Mouse (Mus musculus) midbrain, embryonic 11.5 days (tissue): Measurements from ENCODE around the gene Tinf2. TPM values are rescaled to one million over a fixed set of nuclear protein-coding genes. Genes with fewer than 3 reads are reported as not detected.

Experiments
- ATAC-seq: fragments of 200-750 bp; cut with Nextera tagmentation; 2 replicates; pipeline ENCODE4 v1.8.0; 2017; ENCODE audit warnings: moderate TSS enrichment, moderate library complexity; ENCODE audit not compliant: low FRiP score
- DNase-seq: peaks from one replicate; pipeline ENCODE4 v3.0.0; 2015; ENCODE audit warnings: low spot score; ENCODE audit errors: missing footprints
- H3K27ac ChIP-seq: fragments of 300-500 bp; sonication (generic); 2 replicates; pipeline ENCODE4 v1.5.1; 2014; ENCODE audit warnings: low read depth, low read length
- H3K27me3 ChIP-seq: fragments of 300-500 bp; sonication (generic); 2 replicates; pipeline ENCODE4 v1.6.1; 2014; ENCODE audit warnings: mild to moderate bottlenecking, low read length, moderate library complexity, mixed read lengths; ENCODE audit not compliant: control insufficient read depth, insufficient read depth
- H3K36me3 ChIP-seq: fragments of 300-500 bp; sonication (generic); 2 replicates; pipeline ENCODE4 v1.6.1; 2014; ENCODE audit warnings: mild to moderate bottlenecking, low read length, moderate library complexity, mixed read lengths; ENCODE audit not compliant: control insufficient read depth, insufficient read depth
- H3K4me1 ChIP-seq: fragments of 300-500 bp; sonication (generic); 2 replicates; pipeline ENCODE4 v1.6.1; 2014; ENCODE audit warnings: low read length; ENCODE audit not compliant: control insufficient read depth, insufficient read depth
- H3K4me2 ChIP-seq: fragments of 300-500 bp; sonication (generic); 2 replicates; pipeline ENCODE4 v1.6.1; 2014; ENCODE audit warnings: mild to moderate bottlenecking, moderate library complexity
- H3K4me3 ChIP-seq: fragments of 300-500 bp; sonication (generic); 2 replicates; pipeline ENCODE4 v1.5.1; 2014; ENCODE audit warnings: low read depth, low read length
- H3K9ac ChIP-seq: fragments of 300-500 bp; sonication (generic); 2 replicates; pipeline ENCODE4 v1.6.1; 2014; ENCODE audit warnings: low read length
- H3K9me3 ChIP-seq: fragments of 300-500 bp; sonication (generic); 2 replicates; pipeline ENCODE4 v1.6.1; 2016; ENCODE audit warnings: low read length; ENCODE audit not compliant: control insufficient read depth
- WGBS: fragments of 180-500 bp; shearing (Covaris S2); extraction: QIAGEN DNeasy Blood & Tissue Kit; methylation state at CpG from one replicate; pipeline ENCODE4 v1.1.7; 2014; 5-methylcytosine and 5-hydroxymethylcytosine counted together
- polyA plus RNA-seq: library from polyadenylated mRNA; unstranded; fragments of >200 nt; fragmentation: Nextera tagmentation; extraction: Ambion mirVana; gene quantifications from 2 replicates; pipeline ENCODE4 v1.2.1, GENCODE M21; 2014

Tinf2 gene
- polyA plus RNA-seq, 1 experiment from 2014 or later = 62.6 TPM

GRCm38 (mm10) chr14:55711786-55712185 is 30.2 kb upstream of the Tinf2 start:
- H3K4me1 ChIP-seq = no peaks in the 10 kb centered on the region

DNA sequence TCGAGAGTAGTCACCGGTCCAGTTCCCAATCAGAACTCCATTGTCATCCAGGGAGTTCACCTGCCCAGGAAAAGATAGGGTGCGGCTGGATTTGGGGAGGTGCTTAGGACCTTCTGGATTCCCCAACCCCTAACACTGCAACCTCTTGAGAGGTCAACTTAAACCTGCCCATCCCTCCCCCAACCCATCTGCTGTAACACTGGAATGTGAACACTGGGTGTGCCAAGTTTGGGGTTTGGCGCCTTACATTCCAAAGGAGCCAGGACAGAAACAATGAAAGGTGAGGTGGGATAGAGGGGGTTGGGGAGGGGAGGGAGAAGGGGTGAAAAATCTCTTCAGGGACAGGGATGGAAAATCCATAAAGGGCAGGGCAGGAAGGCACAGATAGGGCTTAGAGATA is 27.9 kb upstream of the Tinf2 start:
- H3K4me1 ChIP-seq = no peaks in the 10 kb centered on the region
- H3K36me3 ChIP-seq = no peaks in the 10 kb centered on the region
- H3K9ac ChIP-seq = no peak overlapping the region
- no peak overlapping the region for H3K4me2 ChIP-seq
- H3K27me3 ChIP-seq = no peaks in the 10 kb centered on the region; the same call in 1 of the 2 replicates
- DNase-seq = no peak
- no peak overlapping the region for H3K27ac ChIP-seq
- no peaks in the 10 kb centered on the region for H3K9me3 ChIP-seq
- no peak overlapping the region for H3K4me3 ChIP-seq
- 85% methylated on average over 4 of the region's 4 CpGs for WGBS
- ATAC-seq = no peak

More at GRCm38 (mm10) chr14:55711786-55712185, 30.2 kb upstream of the Tinf2 start:
- Histone ChIP-seq H3K27ac (no peak overlapping the region), H3K27me3 (no peaks in the 10 kb centered on the region; the same call in 1 of the 2 replicates), H3K4me2 (no peak overlapping the region), H3K9ac (no peak overlapping the region), H3K9me3 (no peaks in the 10 kb centered on the region), H3K36me3 (no peaks in the 10 kb centered on the region), H3K4me3 (no peak overlapping the region)
- WGBS = 82% methylated on average over 7 of the region's 7 CpGs
- ATAC-seq (no peak), DNase-seq (no peak)

DNA sequence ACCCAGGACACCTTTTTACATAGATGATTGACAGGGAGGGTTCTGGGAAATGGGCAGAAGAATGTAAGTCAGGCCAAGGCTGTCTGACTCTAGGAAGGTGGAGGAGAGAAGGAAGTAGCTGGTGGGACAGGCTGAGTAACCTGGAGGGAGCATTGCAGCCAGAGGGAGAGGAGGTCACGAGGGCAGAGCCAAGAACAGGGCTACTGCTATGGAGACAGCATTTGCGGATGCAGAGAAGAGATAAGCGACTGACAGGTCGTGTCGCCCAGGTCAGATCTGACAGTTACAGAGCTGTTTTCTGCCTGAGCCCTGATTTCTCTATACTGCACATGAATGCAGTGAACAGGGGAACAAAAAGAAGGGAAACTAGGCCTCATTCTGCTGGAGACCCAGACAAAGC is 25.8 kb upstream of the Tinf2 start:
- Histone ChIP-seq H3K27me3 (no peaks in the 10 kb centered on the region), H3K4me2 (no peak overlapping the region), H3K27ac (no peak overlapping the region), H3K36me3 (no peaks in the 10 kb centered on the region), H3K9ac (no peak overlapping the region), H3K4me3 (no peak overlapping the region), H3K9me3 (no peaks in the 10 kb centered on the region), H3K4me1 (no peaks in the 10 kb centered on the region)
- ATAC-seq (no peak), DNase-seq (no peak)
- 82% methylated on average over 5 of the region's 5 CpGs for WGBS

GRCm38 (mm10) chr14:55706051-55706600 is 24.5 kb upstream of the Tinf2 start:
- DNase-seq = no peak
- WGBS = 88% methylated on average over 8 of the region's 8 CpGs
- H3K4me1 ChIP-seq = no peaks in the 10 kb centered on the region
- ATAC-seq = no peak
- H3K36me3 ChIP-seq = no peaks in the 10 kb centered on the region
- no peaks in the 10 kb centered on the region for H3K9me3 ChIP-seq
- no peak overlapping the region for H3K4me3 ChIP-seq
- no peak overlapping the region for H3K27ac ChIP-seq
- H3K27me3 ChIP-seq = no peaks in the 10 kb centered on the region
- H3K4me2 ChIP-seq = no peak overlapping the region
- no peak overlapping the region for H3K9ac ChIP-seq

GRCm38 (mm10) chr14:55702761-55703160 is 21.1 kb upstream of the Tinf2 start:
- Histone ChIP-seq H3K4me2 (no peak overlapping the region), H3K27ac (no peak overlapping the region), H3K27me3 (no peaks in the 10 kb centered on the region), H3K4me3 (no peak overlapping the region), H3K4me1 (no peaks in the 10 kb centered on the region), H3K36me3 (no peaks in the 10 kb centered on the region), H3K9ac (no peak overlapping the region), H3K9me3 (no peaks in the 10 kb centered on the region)
- DNase-seq (no peak), ATAC-seq (no peak)
- WGBS = 80% methylated on average over 6 of the region's 6 CpGs

GRCm38 (mm10) chr14:55701131-55701530 is 19.5 kb upstream of the Tinf2 start:
- H3K4me2 ChIP-seq = no peak overlapping the region
- no peak for ATAC-seq
- WGBS = 63% methylated on average over 9 of the region's 9 CpGs
- H3K9me3 ChIP-seq = no peaks in the 10 kb centered on the region
- no peak overlapping the region for H3K9ac ChIP-seq
- H3K4me3 ChIP-seq = no peak overlapping the region
- no peaks in the 10 kb centered on the region for H3K4me1 ChIP-seq
- no peaks in the 10 kb centered on the region for H3K36me3 ChIP-seq
- H3K27ac ChIP-seq = no peak overlapping the region
- no peak for DNase-seq
- H3K27me3 ChIP-seq = no peaks in the 10 kb centered on the region

GRCm38 (mm10) chr14:55697226-55697625 is 15.6 kb upstream of the Tinf2 start:
- no peak for ATAC-seq
- H3K27ac ChIP-seq = no peak overlapping the region
- no peak overlapping the region for H3K9ac ChIP-seq
- H3K4me2 ChIP-seq = no peak overlapping the region
- H3K36me3 ChIP-seq = no peaks in the 10 kb centered on the region
- 83% methylated on average over 4 of the region's 4 CpGs for WGBS
- no peaks in the 10 kb centered on the region for H3K4me1 ChIP-seq
- DNase-seq = no peak
- H3K27me3 ChIP-seq = no peaks in the 10 kb centered on the region
- H3K9me3 ChIP-seq = no peaks in the 10 kb centered on the region; the same call in 1 of the 2 replicates
- H3K4me3 ChIP-seq = no peak overlapping the region

DNA sequence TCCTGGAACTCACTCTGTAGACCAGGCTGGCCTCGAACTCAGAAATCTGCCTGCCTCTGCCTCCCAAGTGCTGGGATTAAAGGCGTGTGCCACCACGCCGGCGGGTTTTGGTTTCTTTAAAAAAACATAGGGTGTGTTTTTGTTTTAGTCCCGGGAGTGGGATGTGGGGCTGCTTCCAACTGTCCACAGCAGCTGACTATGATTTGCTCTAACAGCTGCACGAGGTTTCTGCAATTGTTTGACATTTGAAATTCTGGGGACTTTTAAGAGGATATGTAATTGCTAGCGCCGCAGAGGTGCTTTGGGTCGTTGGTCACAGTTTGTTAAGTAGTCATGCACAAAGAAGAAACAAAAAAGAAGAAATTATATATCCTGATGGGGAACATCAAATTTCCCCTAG is 7.8 kb upstream of the Tinf2 start:
- ATAC-seq (no peak), DNase-seq (no peak)
- no peaks in the 10 kb centered on the region; the same call in 1 of the 2 replicates for H3K9me3 ChIP-seq
- H3K4me1 ChIP-seq = no peaks in the 10 kb centered on the region
- no peaks in the 10 kb centered on the region for H3K27me3 ChIP-seq
- H3K36me3 ChIP-seq = no peaks in the 10 kb centered on the region
- 82% methylated on average over 10 of the region's 10 CpGs for WGBS
- H3K4me3 ChIP-seq = no peak overlapping the region
- no peak overlapping the region for H3K4me2 ChIP-seq
- H3K27ac ChIP-seq = no peak overlapping the region
- H3K9ac ChIP-seq = no peak overlapping the region

DNA sequence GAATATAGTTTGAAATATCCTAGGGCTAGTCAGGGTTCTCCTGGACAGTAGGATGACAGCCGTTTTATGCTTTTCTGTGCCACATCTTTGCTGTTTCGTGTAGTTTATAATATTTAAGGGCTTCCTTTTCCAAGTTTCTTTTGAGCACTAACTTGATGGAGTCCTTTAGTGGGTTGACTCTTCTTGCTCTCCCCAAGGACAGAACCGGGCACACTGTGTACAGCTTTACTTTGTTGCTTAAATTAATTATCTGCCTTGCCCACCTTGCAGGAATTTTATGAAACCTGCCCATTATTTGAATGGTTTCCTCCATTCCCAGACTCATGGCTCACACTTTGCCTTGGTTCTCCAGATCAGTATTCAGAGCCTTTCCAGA is 486 bp upstream of the Tinf2 start:
- peak overlapping the region; percentile 85 for H3K4me3 ChIP-seq
- peaks cover 13% of the 10 kb centered on the region; the same call in 1 of the 2 replicates for H3K36me3 ChIP-seq
- H3K9me3 ChIP-seq = no peaks in the 10 kb centered on the region
- H3K27ac ChIP-seq = no peak overlapping the region
- no peak for DNase-seq
- peaks cover 3% of the 10 kb centered on the region; the same call in 1 of the 2 replicates for H3K4me1 ChIP-seq
- no peaks in the 10 kb centered on the region for H3K27me3 ChIP-seq
- 20% methylated on average over 3 of the region's 3 CpGs for WGBS
- peak overlapping the region; percentile 71 for H3K4me2 ChIP-seq
- peak overlapping the region; percentile 51 for H3K9ac ChIP-seq
- ATAC-seq = no peak; the same call in 1 of the 2 replicates
